ENCODE assay signal across 15 mouse cellular contexts in genomic region chr2:33353432-33353831, GRCm38 (mm10). TPM values are rescaled to one million over a fixed set of nuclear protein-coding genes. Genes with fewer than 3 reads are reported as not detected.
A peak's percentile ranks its signal among the peaks of the same experiment; 100 is the strongest.
DNase-seq lines count a peak whose midpoint lies in the region; ATAC-seq and TF ChIP-seq lines count a peak whose summit lies in the region.
"Had no signal": no experiment of that assay in that cellular context is flagged by ENCODE, and none has a peak within 500 bp of the region (broad histone marks: within the 10 kb centered on the region; RNA-seq: fewer than 3 reads in every experiment).

No protein-coding gene starts in this region.

- no peaks in the 10 kb centered on the region for H3K36me3 ChIP-seq in MEL (ENCODE audit: control insufficient read depth in 1 of 2, insufficient read depth in 2 of 2, low read length in 2 of 2)
- no peaks in the 10 kb centered on the region for H3K36me3 ChIP-seq in stomach, postnatal 0 days (ENCODE audit: control insufficient read depth, insufficient read depth, low read length)
- H3K36me3 ChIP-seq: liver, embryonic 13.5 days; midbrain, embryonic 12.5 days had no signal

- no peak for TF ChIP-seq POLR2A in MEL (IDR thresholded peaks at IDR 0.05; ENCODE audit: control insufficient read depth in 1 of 2, insufficient read depth in 1 of 2, low read depth in 1 of 2, low read length in 2 of 2, poor library complexity in 1 of 2)

- intact Hi-C loops in left cerebral cortex, adult 2 months (cut with DNase I) = loop anchor here (2.0 kb wide), 1 partner anchor 49 kb away; no protein-coding TSS in a partner anchor

- H3K4me3 ChIP-seq in left cerebral cortex, adult 2 months = no peak overlapping the region
- no peak overlapping the region for H3K4me3 ChIP-seq in MEL (ENCODE audit: control insufficient read depth in 1 of 2, insufficient read depth in 1 of 2, low read depth in 2 of 2, low read length in 2 of 2)
- H3K4me3 ChIP-seq in stomach, postnatal 0 days (ENCODE audit: low read depth, low read length) = no peak overlapping the region
- H3K4me3 ChIP-seq: liver, embryonic 13.5 days; midbrain, embryonic 12.5 days had no signal

- peak; percentile 91 for ATAC-seq in megakaryocyte, adult 5-6 weeks (ENCODE audit: poor library complexity, severe bottlenecking)
- ATAC-seq in stomach, postnatal 0 days (ENCODE audit: low FRiP score, low TSS enrichment) = no peak

- WGBS in stomach, postnatal 0 days = 72% methylated on average over 5 of the region's 5 CpGs

- no peaks in the 10 kb centered on the region for H3K9me3 ChIP-seq in MEL (replicated peaks; ENCODE audit: insufficient read depth, low read length)
- no peaks in the 10 kb centered on the region for H3K9me3 ChIP-seq in stomach, postnatal 0 days (ENCODE audit: control insufficient read depth, low read length)
- H3K9me3 ChIP-seq: liver, embryonic 13.5 days; midbrain, embryonic 12.5 days had no signal

- DNase-seq in left cerebral cortex, adult 2 months (ENCODE audit: extremely low spot score in 1 of 2, low spot score in 2 of 2) = no peak
- no peak for DNase-seq in left cerebral cortex, adult 18-20 months (ENCODE audit: low spot score in 2 of 2)
- DNase-seq in 416B (ENCODE audit: low read depth) (peak; percentile 93), MEL (ENCODE audit: low read depth, low spot score) (peak; percentile 52)
- no peak for DNase-seq in thymus, adult 18-20 months
- no peak for DNase-seq in stomach, postnatal 0 days (ENCODE audit: low spot score)
- DNase-seq: adrenal gland, postnatal 36 days; cerebellum, adult 18-20 months; heart, postnatal 4 days; kidney, postnatal 4 days; liver, embryonic 13.5 days; right cerebral cortex, adult 18-20 months; thymus, postnatal 25 days had no signal

- no peak overlapping the region for H3K9ac ChIP-seq in MEL (ENCODE audit: control insufficient read depth, low read depth, low read length, poor library complexity, severe bottlenecking)
- no peak overlapping the region for H3K9ac ChIP-seq in stomach, postnatal 0 days (ENCODE audit: low read length)
- H3K9ac ChIP-seq: liver, embryonic 13.5 days; midbrain, embryonic 12.5 days had no signal

- H3K27me3 ChIP-seq in MEL (ENCODE audit: control insufficient read depth in 1 of 2, insufficient read depth in 2 of 2, low read length in 2 of 2) = no peaks in the 10 kb centered on the region
- H3K27me3 ChIP-seq in stomach, postnatal 0 days (ENCODE audit: control insufficient read depth, insufficient read depth, low read length) = no peaks in the 10 kb centered on the region
- H3K27me3 ChIP-seq: liver, embryonic 13.5 days; midbrain, embryonic 12.5 days had no signal

- no peak for TF ChIP-seq EP300 in MEL (IDR thresholded peaks at IDR 0.05; ENCODE audit: low read depth in 1 of 2, low read length in 2 of 2)
- TF ChIP-seq EP300 in stomach, postnatal 0 days (optimal IDR thresholded peaks at IDR 0.05) = no peak

- H3K79me2 ChIP-seq in MEL (ENCODE audit: control insufficient read depth, insufficient read depth, low read length, poor library complexity) = no peaks in the 10 kb centered on the region

- no peak overlapping the region for H3K4me2 ChIP-seq in stomach, postnatal 0 days (replicated peaks; ENCODE audit: low read depth)
- H3K4me2 ChIP-seq: liver, embryonic 13.5 days; midbrain, embryonic 12.5 days had no signal

- peak overlapping the region; percentile 56 for H3K27ac ChIP-seq in left cerebral cortex, adult 2 months
- no peak overlapping the region for H3K27ac ChIP-seq in MEL (ENCODE audit: control insufficient read depth, low read depth, low read length)
- no peak overlapping the region for H3K27ac ChIP-seq in stomach, postnatal 0 days (replicated peaks)
- H3K27ac ChIP-seq: liver, embryonic 13.5 days; midbrain, embryonic 12.5 days had no signal

- no peaks in the 10 kb centered on the region for H3K4me1 ChIP-seq in MEL (ENCODE audit: control insufficient read depth in 1 of 2, insufficient read depth in 2 of 2, low read length in 2 of 2)
- no peaks in the 10 kb centered on the region for H3K4me1 ChIP-seq in stomach, postnatal 0 days (replicated peaks; ENCODE audit: control insufficient read depth, insufficient read depth)
- H3K4me1 ChIP-seq: liver, embryonic 13.5 days had no signal

- no peak for TF ChIP-seq RAD21 in MEL (IDR thresholded peaks at IDR 0.05; ENCODE audit: low read depth, low read length)

- no peak for TF ChIP-seq CTCF in left cerebral cortex, adult 2 months (IDR thresholded peaks at IDR 0.05)
- no peak for TF ChIP-seq CTCF in MEL (IDR thresholded peaks at IDR 0.05 in 2 of 3, conservative IDR thresholded peaks at IDR 0.05 in 1 of 3; ENCODE audit: control insufficient read depth in 1 of 3, insufficient read depth in 1 of 3, low read depth in 2 of 3, low read length in 3 of 3, poor library complexity in 1 of 3, severe bottlenecking in 1 of 3)
- TF ChIP-seq CTCF in stomach, postnatal 0 days (IDR thresholded peaks at IDR 0.05; ENCODE audit: low read depth) = no peak

TF ChIP-seq in MEL, 35 proteins besides CTCF, POLR2A, EP300 and RAD21:
- TF ChIP-seq MAZ (IDR thresholded peaks at IDR 0.05; ENCODE audit: low read depth, low read length) = no peak
- TF ChIP-seq MAX (IDR thresholded peaks at IDR 0.05; ENCODE audit: low read length) = no peak
- TF ChIP-seq GATA1 (IDR thresholded peaks at IDR 0.05; ENCODE audit: low read depth, low read length) = no peak
- TF ChIP-seq SIN3A (IDR thresholded peaks at IDR 0.05; ENCODE audit: low read length) = no peak
- TF ChIP-seq NELFE (IDR thresholded peaks at IDR 0.05; ENCODE audit: low read depth, low read length) = no peak
- TF ChIP-seq USF2 (IDR thresholded peaks at IDR 0.05; ENCODE audit: borderline replicate concordance in 1 of 2, insufficient read depth in 1 of 2, low read depth in 1 of 2, low read length in 2 of 2) = no peak
- TF ChIP-seq ZKSCAN1 (IDR thresholded peaks at IDR 0.05; ENCODE audit: low read depth, low read length) = no peak
- no peak for TF ChIP-seq TAL1 (IDR thresholded peaks at IDR 0.05; ENCODE audit: low read length)
- TF ChIP-seq E2F4 (IDR thresholded peaks at IDR 0.05; ENCODE audit: borderline replicate concordance, low read depth, low read length) = no peak

RNA-seq across cellular contexts. Expression of gene Ralgps1, which starts 17.9 kb away (rescaled TPM):
- total RNA-seq in left cerebral cortex, adult 2 months (2021) = 10 to 100 TPM; 62.8 to 70.2 TPM
- 10 to 100 TPM; 63.7 to 63.9 TPM for total RNA-seq in left cerebral cortex, adult 18-20 months (2021)
- 0.89 and 1.1 TPM in 2 replicates for total RNA-seq in MEL (2012; rRNA removed)
- 1 to 10 TPM in 1 of 2 experiments, not detected in 1; 2.6 TPM for polyA plus RNA-seq in MEL (2012; ENCODE audit: insufficient read depth in 1 of 2, insufficient read length in 2 of 2, low read depth in 1 of 2, low replicate concordance in 2 of 2, missing spikeins in 1 of 2)
- total RNA-seq in megakaryocyte, adult 5-6 weeks (2015) = 6.2 and 7.6 TPM in 2 replicates
- total RNA-seq in megakaryocyte, adult 5-6 weeks (2017) = 2.0 and 2.7 TPM in 2 replicates
- 2.1 and 2.2 TPM in 2 replicates for polyA plus RNA-seq in stomach, postnatal 0 days (2015; fragmentation: Nextera tagmentation; extraction: Ambion mirVana)

Comparison
In these comparisons a context has a peak if more than half of its experiments do, and no peak if none do; other contexts are left out.
1. DNase-seq: peak in 416B (single experiment) and MEL (single experiment); none in left cerebral cortex, adult 2 months (0 of 2), left cerebral cortex, adult 18-20 months (0 of 2), thymus, adult 18-20 months (0 of 2) and stomach, postnatal 0 days (single experiment).
2. RNA of gene Ralgps1, which starts 17.9 kb away (total RNA-seq): 62.8 to 70.2 TPM in left cerebral cortex, adult 2 months and 63.7 to 63.9 TPM in left cerebral cortex, adult 18-20 months; 2.0 to 7.6 TPM in megakaryocyte, adult 5-6 weeks and 0.89 to 1.1 TPM in MEL; every median in the first group is over 4 times any median in the second.